Mouse (Mus musculus): Measurements from ENCODE around the gene Gm43191. TPM values are rescaled to one million over a fixed set of nuclear protein-coding genes. Genes with fewer than 3 reads are reported as not detected.
"Not testable (repeated sequence)": the region's sequence is repeated elsewhere in the genome, so short reads cannot be mapped to it uniquely, and the experiment has no call there.

Gm43191 gene
- polyA plus RNA-seq, 1 experiment, result not detected

DNA sequence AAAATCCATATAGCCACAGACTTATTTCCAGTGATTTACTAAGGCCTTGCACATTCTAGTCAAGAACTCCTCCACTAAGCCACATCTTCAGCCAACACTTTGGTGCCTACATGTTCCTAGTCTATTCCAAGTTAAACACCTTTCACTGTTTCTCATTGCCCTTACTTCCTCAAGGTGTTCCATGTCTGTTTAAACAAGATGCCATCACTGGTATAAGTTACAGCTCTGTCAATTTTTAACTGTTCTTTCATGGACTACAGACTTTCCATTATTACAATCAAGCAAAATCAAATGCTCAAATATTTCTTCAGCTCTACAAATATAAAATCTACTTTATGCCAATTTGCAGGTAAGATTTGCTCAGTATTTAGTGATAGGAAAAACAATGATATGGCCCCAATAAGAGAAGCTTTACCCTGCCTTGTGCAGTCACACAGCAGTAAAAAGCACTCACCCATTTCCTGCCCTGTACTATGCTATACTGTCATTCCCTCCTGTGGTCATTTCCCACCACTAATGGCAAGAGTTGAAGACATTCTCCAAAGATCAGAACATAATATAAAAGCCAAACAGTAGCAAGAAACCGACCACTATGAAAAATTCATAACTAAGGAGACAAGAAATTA lies 21.7 kb upstream of the Gm43191 start:
- no peak for DNase-seq (ENCODE audit: low read depth in 1 of 2, low spot score in 2 of 2)
- no peak for TF ChIP-seq CTCF (IDR thresholded peaks at IDR 0.05; ENCODE audit: extremely low read depth, insufficient read depth, insufficient read length, insufficient replicate concordance)
- no peak for TF ChIP-seq POLR2A (IDR thresholded peaks at IDR 0.05; ENCODE audit: low read depth, low read length)
- 95% methylated on average over 1 of the region's 1 CpGs for WGBS
- no peaks in the 10 kb centered on the region for H3K27me3 ChIP-seq (ENCODE audit: control insufficient read depth, insufficient read depth, low read length)
- H3K4me1 ChIP-seq (ENCODE audit: control insufficient read depth, insufficient read depth, insufficient read length), result no peaks in the 10 kb centered on the region
- no peak overlapping the region for H3K4me3 ChIP-seq (ENCODE audit: extremely low read depth, insufficient read depth, insufficient read length)
- H3K36me3 ChIP-seq (ENCODE audit: control insufficient read depth, insufficient read depth, low read length), result peaks cover 2% of the 10 kb centered on the region; the same call in 1 of the 2 replicates
- H3K27ac ChIP-seq (ENCODE audit: insufficient read depth, low read length), result no peak overlapping the region

DNA sequence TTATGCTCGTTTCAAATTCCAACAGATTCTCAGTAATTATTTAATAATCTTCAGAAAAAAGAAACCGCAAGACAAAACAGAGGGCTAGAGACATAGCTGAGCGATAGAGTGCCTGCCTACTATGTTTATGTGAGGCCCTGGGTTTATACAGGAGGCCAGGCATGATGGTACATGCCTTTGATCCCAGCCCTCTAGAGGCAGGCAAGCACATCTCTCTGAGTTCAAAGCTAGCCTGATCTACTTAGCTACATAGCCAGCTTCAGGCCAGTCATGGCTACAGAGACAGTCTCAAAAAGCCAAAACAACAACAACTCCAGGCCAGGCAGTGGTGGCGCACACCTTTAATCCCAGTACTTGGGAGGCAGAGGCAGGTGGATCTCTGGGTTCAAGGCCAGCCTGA lies 20.5 kb upstream of the Gm43191 start:
- no peak overlapping the region for H3K27ac ChIP-seq (ENCODE audit: insufficient read depth, low read length)
- H3K4me3 ChIP-seq (ENCODE audit: extremely low read depth, insufficient read depth, insufficient read length), result no peak overlapping the region
- WGBS, result 96% methylated on average over 4 of the region's 4 CpGs
- TF ChIP-seq CTCF (IDR thresholded peaks at IDR 0.05; ENCODE audit: extremely low read depth, insufficient read depth, insufficient read length, insufficient replicate concordance) (no peak), POLR2A (IDR thresholded peaks at IDR 0.05; ENCODE audit: low read depth, low read length) (no peak)
- no peaks in the 10 kb centered on the region for H3K36me3 ChIP-seq (ENCODE audit: control insufficient read depth, insufficient read depth, low read length)
- DNase-seq (ENCODE audit: low read depth in 1 of 2, low spot score in 2 of 2), result no peak
- no peaks in the 10 kb centered on the region for H3K4me1 ChIP-seq (ENCODE audit: control insufficient read depth, insufficient read depth, insufficient read length)
- H3K27me3 ChIP-seq (ENCODE audit: control insufficient read depth, insufficient read depth, low read length), result no peaks in the 10 kb centered on the region

DNA sequence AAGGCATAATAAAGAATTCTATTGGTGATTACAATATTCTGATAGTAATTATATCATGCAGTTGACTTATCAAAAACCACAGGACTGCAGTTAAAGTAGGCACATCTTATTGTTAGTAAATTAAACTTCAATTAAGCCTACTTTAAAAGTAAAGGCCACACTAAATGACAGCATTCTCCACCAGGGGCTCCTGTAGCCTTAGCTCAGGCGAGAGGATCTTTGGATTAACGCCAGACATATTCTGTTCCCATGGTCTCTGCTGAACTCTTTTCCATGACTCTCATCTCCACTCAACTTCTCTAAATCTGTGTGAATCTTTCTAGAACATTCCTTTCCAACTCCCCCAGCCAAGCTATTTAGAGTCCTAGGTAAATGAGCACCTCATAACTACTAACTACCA lies 17.7 kb upstream of the Gm43191 start:
- WGBS, result 90% methylated on average over 2 of the region's 2 CpGs
- TF ChIP-seq CTCF (IDR thresholded peaks at IDR 0.05; ENCODE audit: extremely low read depth, insufficient read depth, insufficient read length, insufficient replicate concordance) (no peak), POLR2A (IDR thresholded peaks at IDR 0.05; ENCODE audit: low read depth, low read length) (no peak)

DNA sequence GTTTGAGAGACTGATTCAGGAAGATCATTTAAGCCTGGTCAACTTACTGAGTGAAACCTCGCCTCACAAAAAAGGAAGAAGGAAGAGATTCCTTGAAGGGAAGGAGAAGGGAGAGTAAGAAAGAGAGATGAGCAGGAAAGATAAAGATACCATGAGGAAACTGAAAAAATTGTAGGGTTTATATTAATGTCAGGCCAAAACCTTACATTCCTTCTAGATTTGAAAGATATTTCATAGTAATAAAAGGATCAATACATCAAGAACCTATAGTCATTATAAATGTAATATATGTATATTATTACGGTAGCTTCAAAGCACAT lies 14.6 kb upstream of the Gm43191 start:
- H3K27ac ChIP-seq (ENCODE audit: insufficient read depth, low read length), result no peak overlapping the region

More for the DNA sequence above, 17.7 kb upstream of the Gm43191 start:
- Histone ChIP-seq H3K36me3 (ENCODE audit: control insufficient read depth, insufficient read depth, low read length) (no peaks in the 10 kb centered on the region; the same call in 1 of the 2 replicates), H3K27ac (ENCODE audit: insufficient read depth, low read length) (no peak overlapping the region), H3K4me3 (ENCODE audit: extremely low read depth, insufficient read depth, insufficient read length) (no peak overlapping the region), H3K27me3 (ENCODE audit: control insufficient read depth, insufficient read depth, low read length) (no peaks in the 10 kb centered on the region), H3K4me1 (ENCODE audit: control insufficient read depth, insufficient read depth, insufficient read length) (no peaks in the 10 kb centered on the region)
- no peak for DNase-seq (ENCODE audit: low read depth in 1 of 2, low spot score in 2 of 2)

DNA sequence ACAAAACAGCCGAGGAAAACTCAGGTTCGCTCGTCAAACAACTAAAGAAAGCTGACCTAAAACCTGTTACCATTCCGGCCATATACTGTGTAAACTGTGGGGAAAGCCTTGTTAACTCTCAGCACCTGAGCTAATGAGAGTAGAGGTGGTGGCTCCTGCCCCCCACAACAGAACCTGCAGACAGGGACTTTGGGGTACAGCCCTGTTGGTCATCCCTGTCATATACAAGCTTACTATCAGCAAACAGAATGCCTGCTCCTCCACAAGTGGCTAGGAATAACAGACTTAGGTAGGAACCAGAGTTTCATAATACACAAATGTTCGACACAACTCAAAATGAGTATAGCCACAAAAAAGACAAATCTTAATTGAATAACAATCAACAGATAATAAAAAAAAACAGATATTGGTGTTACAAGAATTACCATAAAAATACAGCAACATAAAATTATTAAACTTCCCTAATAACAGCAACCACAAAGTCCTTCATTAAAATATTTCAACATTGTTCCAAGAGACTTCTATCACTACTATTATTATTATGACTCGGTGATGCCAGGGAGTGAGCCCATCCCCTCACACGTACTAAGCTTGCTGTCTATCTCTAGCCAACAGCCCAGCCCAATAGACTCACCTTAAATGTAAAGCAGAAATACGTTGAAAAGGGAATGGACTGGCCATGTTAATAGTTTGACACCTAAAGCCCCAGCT lies 14.1 kb upstream of the Gm43191 start:
- no peak overlapping the region for H3K27ac ChIP-seq (ENCODE audit: insufficient read depth, low read length)
- no peak for TF ChIP-seq CTCF (IDR thresholded peaks at IDR 0.05; ENCODE audit: extremely low read depth, insufficient read depth, insufficient read length, insufficient replicate concordance)
- no peak for TF ChIP-seq POLR2A (IDR thresholded peaks at IDR 0.05; ENCODE audit: low read depth, low read length)
- no peaks in the 10 kb centered on the region for H3K4me1 ChIP-seq (ENCODE audit: control insufficient read depth, insufficient read depth, insufficient read length)
- no peaks in the 10 kb centered on the region for H3K27me3 ChIP-seq (ENCODE audit: control insufficient read depth, insufficient read depth, low read length)
- DNase-seq (ENCODE audit: low read depth in 1 of 2, low spot score in 2 of 2), result no peak
- H3K36me3 ChIP-seq (ENCODE audit: control insufficient read depth, insufficient read depth, low read length), result no peaks in the 10 kb centered on the region; the same call in 1 of the 2 replicates
- 83% methylated on average over 8 of the region's 8 CpGs for WGBS
- no peak overlapping the region for H3K4me3 ChIP-seq (ENCODE audit: extremely low read depth, insufficient read depth, insufficient read length)

More for the DNA sequence above, 14.6 kb upstream of the Gm43191 start:
- TF ChIP-seq CTCF (IDR thresholded peaks at IDR 0.05; ENCODE audit: extremely low read depth, insufficient read depth, insufficient read length, insufficient replicate concordance) (no peak), POLR2A (IDR thresholded peaks at IDR 0.05; ENCODE audit: low read depth, low read length) (no peak)
- no peak for DNase-seq (ENCODE audit: low read depth in 1 of 2, low spot score in 2 of 2)
- no peaks in the 10 kb centered on the region; the same call in 1 of the 2 replicates for H3K36me3 ChIP-seq (ENCODE audit: control insufficient read depth, insufficient read depth, low read length)
- WGBS, result 72% methylated on average over 2 of the region's 2 CpGs
- H3K4me3 ChIP-seq (ENCODE audit: extremely low read depth, insufficient read depth, insufficient read length), result no peak overlapping the region
- no peaks in the 10 kb centered on the region for H3K4me1 ChIP-seq (ENCODE audit: control insufficient read depth, insufficient read depth, insufficient read length)
- no peaks in the 10 kb centered on the region for H3K27me3 ChIP-seq (ENCODE audit: control insufficient read depth, insufficient read depth, low read length)

DNA sequence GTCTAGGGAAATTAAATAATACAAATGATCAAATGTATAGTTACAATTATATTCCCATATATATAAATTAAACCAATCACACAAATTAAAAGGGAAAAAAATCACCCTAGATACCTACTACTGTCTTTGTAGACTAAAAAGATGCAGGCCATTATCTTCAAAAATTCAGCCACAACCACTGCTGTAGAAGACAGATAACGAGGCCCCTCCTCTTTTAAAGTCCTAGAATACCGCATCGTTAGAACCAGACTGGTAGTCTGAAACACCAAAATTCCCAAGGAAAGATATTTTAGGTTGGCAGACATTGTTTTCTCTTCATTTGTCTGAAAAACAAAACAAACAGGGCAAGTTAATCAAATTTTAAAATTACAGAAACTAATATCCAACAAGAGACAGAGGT lies 13.3 kb upstream of the Gm43191 start:
- Histone ChIP-seq H3K27me3 (ENCODE audit: control insufficient read depth, insufficient read depth, low read length) (no peaks in the 10 kb centered on the region), H3K27ac (ENCODE audit: insufficient read depth, low read length) (no peak overlapping the region), H3K36me3 (ENCODE audit: control insufficient read depth, insufficient read depth, low read length) (no peaks in the 10 kb centered on the region; the same call in 1 of the 2 replicates), H3K4me3 (ENCODE audit: extremely low read depth, insufficient read depth, insufficient read length) (no peak overlapping the region), H3K4me1 (ENCODE audit: control insufficient read depth, insufficient read depth, insufficient read length) (no peaks in the 10 kb centered on the region)
- no peak for DNase-seq (ENCODE audit: low read depth in 1 of 2, low spot score in 2 of 2)
- 79% methylated on average over 3 of the region's 3 CpGs for WGBS
- no peak for TF ChIP-seq CTCF (IDR thresholded peaks at IDR 0.05; ENCODE audit: extremely low read depth, insufficient read depth, insufficient read length, insufficient replicate concordance)
- TF ChIP-seq POLR2A (IDR thresholded peaks at IDR 0.05; ENCODE audit: low read depth, low read length), result no peak

DNA sequence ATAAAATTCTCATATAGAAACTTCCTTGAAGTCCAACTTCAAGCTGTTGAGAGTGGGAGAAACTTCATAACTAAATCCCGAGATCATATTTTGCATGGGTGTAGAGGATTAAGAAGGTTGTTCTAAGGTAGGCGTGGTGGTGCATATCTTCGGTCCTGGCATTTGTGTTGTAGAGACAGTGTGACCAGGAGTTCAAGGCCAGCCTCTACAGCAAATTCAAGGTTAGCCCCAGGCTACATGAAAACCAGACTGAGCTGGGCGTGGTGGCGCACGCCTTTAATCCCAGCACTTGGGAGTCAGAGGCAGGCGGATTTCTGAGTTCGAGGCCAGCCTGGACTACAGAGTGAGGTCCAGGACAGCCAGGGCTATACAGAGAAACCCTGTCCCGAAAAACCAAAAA lies 16.8 kb downstream of the Gm43191 start:
- H3K36me3 ChIP-seq (ENCODE audit: control insufficient read depth, insufficient read depth, low read length); H3K4me1 ChIP-seq (ENCODE audit: control insufficient read depth, insufficient read depth, insufficient read length); H3K4me3 ChIP-seq (ENCODE audit: extremely low read depth, insufficient read depth, insufficient read length); H3K27me3 ChIP-seq (ENCODE audit: control insufficient read depth, insufficient read depth, low read length); DNase-seq (ENCODE audit: low read depth in 1 of 2, low spot score in 2 of 2); H3K27ac ChIP-seq (ENCODE audit: insufficient read depth, low read length): not testable (repeated sequence)
- WGBS, result 92% methylated on average over 9 of the region's 9 CpGs
